Mouse (Mus musculus): Measurements from ENCODE around the gene Slc22a16. TPM values are rescaled to one million over a fixed set of nuclear protein-coding genes. Genes with fewer than 3 reads are reported as not detected.

Slc22a16 gene
- total RNA-seq, 2 experiments from 2014 or later: not detected

GRCm38 (mm10) chr10:40592186-40592585, 22.1 kb downstream of the Slc22a16 start:
- DNase-seq: no peak
- intact Hi-C loops (cut with DNase I): no loop called here

GRCm38 (mm10) chr10:40597177-40597576, 27.0 kb downstream of the Slc22a16 start:
- intact Hi-C loops (cut with DNase I): no loop called here
- peak; percentile 4 to 9 for DNase-seq

GRCm38 (mm10) chr10:40604706-40605394, 34.7 kb downstream of the Slc22a16 start:
- no peak for DNase-seq
- intact Hi-C loops (cut with DNase I): no loop called here

GRCm38 (mm10) chr10:40617973-40618372, 47.8 kb downstream of the Slc22a16 start:
- DNase-seq: no peak
- intact Hi-C loops (cut with DNase I): no loop called here

GRCm38 (mm10) chr10:40619760-40620159, 49.6 kb downstream of the Slc22a16 start:
- no peak for DNase-seq
- intact Hi-C loops (cut with DNase I): no loop called here

GRCm38 (mm10) chr10:40629140-40629539, 59.0 kb downstream of the Slc22a16 start:
- intact Hi-C loops (cut with DNase I): no loop called here
- DNase-seq: peak in 1 of 2 experiments; percentile 41

GRCm38 (mm10) chr10:40629656-40630311, 59.6 kb downstream of the Slc22a16 start, which contains the start of gene Ddo:
Gene Ddo, plus strand, starts transcription at chr10:40630011.
- peak; percentile 45 to 60 for DNase-seq
- intact Hi-C loops (cut with DNase I): loop anchor here (10.0 kb wide), 1 partner anchor 375 kb away; the partner anchor contains the start of gene Gtf3c6

- peak; percentile 23 to 49 for DNase-seq
- intact Hi-C loops (cut with DNase I): loop anchor here (10.0 kb wide), 1 partner anchor 376 kb away; the partner anchor contains the start of gene Gtf3c6
Measured at GRCm38 (mm10) chr10:40630457-40630856, 60.3 kb downstream of the Slc22a16 start.

GRCm38 (mm10) chr10:40630961-40631360, 60.8 kb downstream of the Slc22a16 start:
- intact Hi-C loops (cut with DNase I): loop anchor here (10.0 kb wide), 1 partner anchor 376 kb away; the partner anchor contains the start of gene Gtf3c6
- peak in 1 of 2 experiments; percentile 38 for DNase-seq

GRCm38 (mm10) chr10:40632087-40632486, 62.0 kb downstream of the Slc22a16 start:
- DNase-seq: no peak
- intact Hi-C loops (cut with DNase I): loop anchor here (10.0 kb wide), 1 partner anchor 377 kb away; the partner anchor contains the start of gene Gtf3c6

GRCm38 (mm10) chr10:40637331-40637730, 67.2 kb downstream of the Slc22a16 start:
- no peak for DNase-seq
- intact Hi-C loops (cut with DNase I): loop anchor here (10.0 kb wide), 1 partner anchor 383 kb away; the partner anchor contains the start of gene Gtf3c6

GRCm38 (mm10) chr10:40638276-40638675, 68.1 kb downstream of the Slc22a16 start:
- intact Hi-C loops (cut with DNase I): loop anchor here (10.0 kb wide), 1 partner anchor 383 kb away; the partner anchor contains the start of gene Gtf3c6
- DNase-seq: peak in 1 of 2 experiments; percentile 25

- intact Hi-C loops (cut with DNase I): loop anchor here (10.0 kb wide), 1 partner anchor 384 kb away; the partner anchor contains the start of gene Gtf3c6
- DNase-seq: no peak
Measured at GRCm38 (mm10) chr10:40638823-40639819, 69.0 kb downstream of the Slc22a16 start.

GRCm38 (mm10) chr10:40640406-40640805, 70.3 kb downstream of the Slc22a16 start:
- no peak for DNase-seq
- intact Hi-C loops (cut with DNase I): no loop called here

- peak; percentile 25 to 26 for DNase-seq
- intact Hi-C loops (cut with DNase I): no loop called here
Measured at GRCm38 (mm10) chr10:40641901-40642300, 71.8 kb downstream of the Slc22a16 start.

GRCm38 (mm10) chr10:40643126-40643525, 73.0 kb downstream of the Slc22a16 start:
- DNase-seq: no peak
- intact Hi-C loops (cut with DNase I): no loop called here

GRCm38 (mm10) chr10:40644456-40644855, 74.3 kb downstream of the Slc22a16 start:
- intact Hi-C loops (cut with DNase I): no loop called here
- no peak for DNase-seq

GRCm38 (mm10) chr10:40645346-40645745, 75.2 kb downstream of the Slc22a16 start:
- intact Hi-C loops (cut with DNase I): no loop called here
- DNase-seq: no peak

- no peak for DNase-seq
- intact Hi-C loops (cut with DNase I): loop anchor here (1.0 to 2.0 kb wide), 2 partner anchors 236 to 356 kb away; no protein-coding TSS in a partner anchor
Measured at GRCm38 (mm10) chr10:40648776-40649175, 78.6 kb downstream of the Slc22a16 start.

GRCm38 (mm10) chr10:40649634-40650033, 79.5 kb downstream of the Slc22a16 start:
- intact Hi-C loops (cut with DNase I): loop anchor here (1.0 to 2.0 kb wide), 2 partner anchors 235 to 355 kb away; no protein-coding TSS in a partner anchor
- DNase-seq: no peak

All from heart, postnatal 36 days (tissue).